Mouse (Mus musculus) hindbrain, embryonic 13.5 days (tissue): ENCODE measurements around the gene Gm45799. TPM values are rescaled to one million over a fixed set of nuclear protein-coding genes. Genes with fewer than 3 reads are reported as not detected.
A peak's percentile ranks its signal among the peaks of the same experiment; 100 is the strongest.

Experiments
- ATAC-seq: fragments of 200-750 bp; cut with Nextera tagmentation; 2 replicates; pipeline ENCODE4 v1.8.0; 2017; ENCODE audit warnings: moderate TSS enrichment; ENCODE audit not compliant: low FRiP score
- H3K27ac ChIP-seq: fragments of 300-500 bp; sonication (generic); 2 replicates; pipeline ENCODE4 v1.5.1; 2015; ENCODE audit warnings: inconsistent platforms, mild to moderate bottlenecking, moderate library complexity
- H3K27me3 ChIP-seq: fragments of 300-500 bp; sonication (generic); 2 replicates; pipeline ENCODE4 v1.6.1; 2015; ENCODE audit warnings: mild to moderate bottlenecking, inconsistent platforms
- H3K36me3 ChIP-seq: fragments of 300-500 bp; sonication (generic); 2 replicates; pipeline ENCODE4 v1.6.1; 2015; ENCODE audit warnings: mild to moderate bottlenecking, inconsistent platforms
- H3K4me1 ChIP-seq: fragments of 300-500 bp; sonication (generic); replicated peaks from 2 replicates; pipeline ENCODE4 v1.6.1; 2015; ENCODE audit warnings: inconsistent platforms
- H3K4me2 ChIP-seq: fragments of 300-500 bp; sonication (generic); 2 replicates; pipeline ENCODE4 v1.6.1; 2015; ENCODE audit warnings: inconsistent platforms, mild to moderate bottlenecking, moderate library complexity
- H3K4me3 ChIP-seq: fragments of 300-500 bp; sonication (generic); 2 replicates; pipeline ENCODE4 v1.5.1; 2015; ENCODE audit warnings: mild to moderate bottlenecking, inconsistent platforms
- H3K9ac ChIP-seq: fragments of 300-500 bp; sonication (generic); 2 replicates; pipeline ENCODE4 v1.6.1; 2015; ENCODE audit warnings: mild to moderate bottlenecking, inconsistent platforms
- H3K9me3 ChIP-seq: fragments of 300-500 bp; sonication (generic); 2 replicates; pipeline ENCODE4 v1.6.1; 2016; ENCODE audit warnings: inconsistent platforms
- WGBS: fragments of 180-500 bp; shearing (Covaris S2); methylation state at CpG from one replicate; pipeline ENCODE4 v1.1.7; 2015; 5-methylcytosine and 5-hydroxymethylcytosine counted together
- polyA plus RNA-seq: library from polyadenylated mRNA; unstranded; fragments of >200 nt; fragmentation: Nextera tagmentation; extraction: Ambion mirVana; gene quantifications from 2 replicates; pipeline ENCODE4 v1.2.1, GENCODE M21; 2015

Gene Gm45799
- polyA plus RNA-seq, 1 experiment from 2014 or later = 16.1 TPM

DNA sequence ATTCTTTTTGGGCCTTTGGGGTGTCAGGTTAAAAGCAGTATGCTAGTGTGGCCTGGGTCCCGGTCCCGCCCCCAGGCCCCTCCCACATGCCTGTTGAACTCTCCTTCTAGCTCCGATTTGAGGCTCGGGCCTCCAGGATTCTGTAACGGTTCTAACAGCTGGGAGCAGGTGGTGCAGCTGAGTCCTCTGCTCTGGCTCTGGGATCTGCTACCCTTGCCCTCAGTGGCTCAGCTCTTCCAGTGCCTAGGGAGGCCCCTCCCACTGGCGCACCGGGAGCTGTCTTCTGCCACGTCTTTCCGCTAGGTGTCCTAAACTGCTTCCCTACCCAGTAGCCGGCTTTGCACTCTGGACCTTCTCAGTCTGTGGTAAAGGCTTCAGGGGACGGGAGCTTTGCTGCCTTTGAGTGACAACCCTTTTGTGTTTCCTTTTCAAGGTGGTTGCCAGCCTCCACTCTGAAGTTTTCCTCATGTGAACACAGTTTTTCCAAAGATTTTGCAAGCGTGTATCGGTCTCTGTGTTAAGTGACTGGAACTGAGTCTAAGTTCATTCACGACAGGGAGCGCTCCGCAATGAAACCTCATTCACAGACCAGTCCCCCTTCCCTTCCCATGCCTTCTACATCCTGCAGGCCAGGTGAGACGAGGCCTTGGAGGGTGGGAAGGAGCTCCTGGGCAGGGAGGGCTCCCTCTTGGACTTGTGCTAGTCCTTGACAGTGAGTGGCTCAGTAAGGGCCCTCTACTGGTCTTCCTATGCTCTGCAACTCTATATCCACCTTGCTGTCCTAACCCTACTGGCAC, 10.5 kb downstream of the Gm45799 start, which contains the start of gene Dnhd1:
Dnhd1 (plus strand) TSS at position 189 of the 797 bp plus-strand sequence.
- ATAC-seq = peak; percentile 94
- Histone ChIP-seq H3K36me3 (0 out of 2 replicates have a peak, but pooled peaks cover 5% of the 10 kb centered on the region), H3K27me3 (no peaks in the 10 kb centered on the region), H3K4me2 (peak within 1 kb of the TSS; percentile 69), H3K4me1 (peaks cover 9% of the 10 kb centered on the region), H3K27ac (no peak within 1 kb of the TSS), H3K4me3 (peak within 1 kb of the TSS; percentile 36), H3K9me3 (no peaks in the 10 kb centered on the region), H3K9ac (peak within 1 kb of the TSS; percentile 63)
- 1% methylated on average over 17 of the region's 17 CpGs for WGBS

DNA sequence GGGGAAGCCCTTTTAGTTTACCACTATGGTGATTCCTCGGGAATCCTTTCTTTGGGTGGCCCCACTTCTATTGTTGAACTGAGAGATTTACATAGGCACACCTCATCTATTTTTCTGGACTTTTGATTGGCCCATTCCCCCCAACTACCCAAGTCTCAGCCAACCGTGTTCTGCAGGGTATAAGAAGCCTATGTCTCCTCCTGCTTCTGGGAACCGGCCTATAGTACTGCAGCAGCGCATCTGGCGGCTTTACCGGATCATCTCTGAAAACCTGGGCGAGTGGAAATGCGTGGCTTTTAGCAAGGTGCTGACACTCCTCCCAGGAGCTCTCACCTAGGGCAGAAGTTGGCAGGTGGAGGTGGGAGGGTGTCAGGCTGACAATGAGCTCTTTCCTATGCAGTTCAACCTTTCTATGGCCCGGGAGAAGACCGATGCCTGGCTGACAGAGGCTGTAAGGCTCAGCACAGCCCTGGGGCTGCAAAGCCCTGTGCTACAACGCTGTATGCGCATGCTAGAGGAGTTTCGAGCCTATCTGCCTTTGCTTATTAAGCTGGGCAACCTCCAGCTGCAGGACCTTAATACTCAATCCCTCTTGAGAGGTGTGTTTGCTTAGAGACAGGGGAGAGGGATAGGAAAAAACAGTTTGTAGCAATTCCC, 45.3 kb downstream of the Gm45799 start:
- H3K9ac ChIP-seq = peak overlapping the region; percentile 43; the same call in 1 of the 2 replicates

DNA sequence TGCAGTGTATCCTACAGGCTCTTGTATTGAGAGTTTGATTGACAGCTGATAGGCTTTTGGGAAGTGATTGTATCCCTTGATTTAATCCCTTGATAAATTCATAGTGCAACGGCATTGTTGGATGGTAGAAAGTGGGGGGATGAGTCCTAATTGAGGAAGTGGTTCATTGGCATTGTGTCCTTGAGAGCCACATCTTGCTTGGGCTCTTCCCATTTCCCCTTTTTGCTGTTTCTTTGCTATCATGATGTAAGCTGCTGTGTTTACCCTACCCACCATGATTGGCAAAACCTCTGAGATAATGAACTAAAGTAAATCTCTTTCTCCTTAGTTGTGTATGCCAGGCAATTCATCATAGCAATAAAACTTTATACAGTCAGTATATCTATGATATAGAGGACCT, 50.5 kb downstream of the Gm45799 start:
- Histone ChIP-seq H3K27me3 (0 out of 2 replicates have a peak, but pooled peaks cover 4% of the 10 kb centered on the region), H3K36me3 (no peaks in the 10 kb centered on the region), H3K4me2 (no peak overlapping the region), H3K27ac (no peak overlapping the region), H3K4me1 (no peaks in the 10 kb centered on the region), H3K9ac (no peak overlapping the region), H3K9me3 (no peaks in the 10 kb centered on the region), H3K4me3 (no peak overlapping the region)
- no peak for ATAC-seq
- WGBS = 83% methylated on average over 1 of the region's 1 CpGs

More for the DNA sequence above, 45.3 kb downstream of the Gm45799 start:
- ATAC-seq = no peak
- 16% methylated on average over 13 of the region's 13 CpGs for WGBS
- Histone ChIP-seq H3K4me1 (no peaks in the 10 kb centered on the region; the same call in 1 of the 2 replicates), H3K4me3 (no peak overlapping the region), H3K27ac (no peak overlapping the region), H3K4me2 (peak overlapping the region; percentile 29; the same call in 1 of the 2 replicates), H3K27me3 (0 out of 2 replicates have a peak, but pooled peaks cover 4% of the 10 kb centered on the region), H3K36me3 (no peaks in the 10 kb centered on the region), H3K9me3 (no peaks in the 10 kb centered on the region)

DNA sequence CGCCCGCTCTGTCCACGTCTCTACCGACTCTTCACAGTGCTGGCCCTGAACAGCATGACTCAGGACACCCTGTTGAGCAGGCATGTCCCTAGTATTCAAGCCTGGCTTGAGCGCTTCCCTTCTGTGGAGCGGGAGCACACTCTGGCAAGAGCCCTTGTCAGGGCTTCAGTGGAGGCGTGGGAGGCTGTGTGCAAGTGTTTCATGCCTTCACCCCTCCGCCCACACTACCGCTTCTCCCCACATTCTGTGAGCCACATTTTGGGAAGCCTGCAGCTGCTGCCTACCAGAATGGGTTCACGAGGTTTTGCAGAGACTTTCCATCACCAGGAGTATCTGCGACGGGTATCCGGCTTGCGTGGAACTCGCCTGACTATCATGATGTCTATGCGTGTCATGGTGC, 62.8 kb downstream of the Gm45799 start:
- H3K36me3 ChIP-seq = no peaks in the 10 kb centered on the region
- ATAC-seq = no peak
- no peaks in the 10 kb centered on the region for H3K27me3 ChIP-seq
- 82% methylated on average over 16 of the region's 16 CpGs for WGBS
- H3K27ac ChIP-seq = no peak overlapping the region
- H3K4me1 ChIP-seq = no peaks in the 10 kb centered on the region
- no peaks in the 10 kb centered on the region for H3K9me3 ChIP-seq
- H3K9ac ChIP-seq = no peak overlapping the region
- no peak overlapping the region for H3K4me2 ChIP-seq
- H3K4me3 ChIP-seq = no peak overlapping the region

DNA sequence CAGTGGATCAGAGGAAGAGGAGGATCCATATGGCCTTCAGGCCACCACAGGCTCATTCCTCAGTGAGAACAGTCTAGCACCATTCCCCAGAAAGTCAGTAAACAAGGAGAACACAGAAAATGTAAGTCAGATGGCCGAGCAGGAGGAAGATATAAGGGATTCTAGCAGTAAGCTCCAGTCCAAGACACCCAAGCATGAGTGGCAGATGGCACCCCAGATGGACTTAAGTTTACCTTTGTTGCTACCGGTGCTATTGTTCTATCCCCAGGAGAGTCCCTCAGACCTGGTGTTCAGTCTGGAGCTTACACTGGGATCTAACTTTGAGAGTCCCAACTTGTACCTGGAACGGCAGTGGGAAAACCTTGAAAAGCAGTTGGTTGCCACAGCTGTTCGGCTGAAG, 63.5 kb downstream of the Gm45799 start:
- Histone ChIP-seq H3K4me2 (no peak overlapping the region), H3K9me3 (no peaks in the 10 kb centered on the region), H3K36me3 (no peaks in the 10 kb centered on the region), H3K27me3 (no peaks in the 10 kb centered on the region), H3K4me3 (no peak overlapping the region), H3K4me1 (no peaks in the 10 kb centered on the region), H3K27ac (no peak overlapping the region), H3K9ac (no peak overlapping the region)
- ATAC-seq = no peak
- 94% methylated on average over 4 of the region's 4 CpGs for WGBS

DNA sequence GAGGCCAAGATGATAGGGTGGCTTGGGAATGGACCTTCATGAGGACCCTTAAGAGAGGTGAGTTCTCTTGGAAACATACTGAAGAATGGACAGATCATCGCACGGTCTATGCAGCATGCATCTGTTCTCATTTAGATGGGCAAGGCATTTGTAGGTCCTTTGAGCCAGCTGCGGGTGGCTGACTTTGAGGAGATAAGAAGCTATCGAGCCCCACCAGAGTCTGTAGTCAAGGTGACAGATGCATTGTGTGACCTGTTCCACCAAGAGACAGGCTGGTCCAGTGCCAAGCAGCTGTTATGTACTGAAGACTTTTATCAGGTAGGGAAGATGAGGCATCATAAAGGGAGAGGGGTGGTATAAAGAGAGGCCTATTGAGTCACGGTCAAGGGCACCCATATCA, 68.4 kb downstream of the Gm45799 start:
- ATAC-seq = no peak
- WGBS = 94% methylated on average over 5 of the region's 5 CpGs

DNA sequence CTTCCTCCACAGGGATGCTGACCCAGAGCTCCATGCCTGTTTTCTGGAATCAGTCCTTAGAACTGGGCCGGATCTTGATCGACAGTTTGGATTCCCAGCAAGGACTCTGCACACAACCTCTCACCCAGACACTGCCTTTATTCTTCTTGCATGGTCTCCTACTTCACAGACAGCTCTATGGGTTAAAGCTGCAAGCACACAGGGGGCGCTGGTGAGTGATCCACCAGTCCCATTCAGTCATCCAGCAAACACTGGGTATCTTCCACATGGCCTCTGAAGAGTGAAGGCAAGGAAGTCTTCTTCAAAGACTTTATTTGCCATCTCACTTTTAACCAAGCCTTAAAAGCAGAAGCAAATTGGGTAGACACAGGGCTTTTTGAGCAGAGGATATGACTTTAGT, 75.0 kb downstream of the Gm45799 start:
- Histone ChIP-seq H3K36me3 (peaks cover 1% of the 10 kb centered on the region; the same call in 1 of the 2 replicates), H3K9me3 (no peaks in the 10 kb centered on the region), H3K4me3 (no peak overlapping the region), H3K4me1 (no peaks in the 10 kb centered on the region), H3K4me2 (no peak overlapping the region), H3K27ac (no peak overlapping the region), H3K27me3 (no peaks in the 10 kb centered on the region), H3K9ac (no peak overlapping the region)
- ATAC-seq = no peak
- WGBS = 53% methylated on average over 3 of the region's 3 CpGs

More for the DNA sequence above, 68.4 kb downstream of the Gm45799 start:
- Histone ChIP-seq H3K36me3 (no peaks in the 10 kb centered on the region), H3K4me3 (no peak overlapping the region), H3K27me3 (no peaks in the 10 kb centered on the region), H3K27ac (no peak overlapping the region), H3K4me1 (no peaks in the 10 kb centered on the region), H3K9ac (no peak overlapping the region), H3K4me2 (no peak overlapping the region), H3K9me3 (no peaks in the 10 kb centered on the region)

DNA sequence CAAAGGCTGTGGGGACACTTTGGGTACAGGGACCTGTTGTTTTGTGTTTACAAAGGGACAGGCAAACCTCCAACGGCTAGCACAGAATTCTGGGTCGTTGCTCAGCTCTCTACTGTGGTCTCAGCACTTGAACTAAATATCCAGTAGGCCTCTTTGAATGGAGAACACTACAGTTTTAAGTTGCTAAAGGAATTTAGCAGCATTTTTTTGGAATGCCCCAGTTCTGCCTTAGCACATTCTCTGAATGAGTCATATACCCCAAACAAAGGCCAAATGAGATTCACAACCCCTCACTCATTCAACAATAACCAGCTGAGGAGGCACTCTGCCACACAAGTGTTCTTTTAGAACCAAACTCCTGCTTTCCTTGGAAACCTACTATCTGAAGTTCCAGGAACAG, 81.6 kb downstream of the Gm45799 start:
- ATAC-seq = no peak
- H3K4me1 ChIP-seq = peaks cover 3% of the 10 kb centered on the region; the same call in 1 of the 2 replicates
- H3K4me3 ChIP-seq = no peak overlapping the region
- H3K27me3 ChIP-seq = no peaks in the 10 kb centered on the region
- H3K9me3 ChIP-seq = no peaks in the 10 kb centered on the region
- H3K27ac ChIP-seq = no peak overlapping the region
- H3K4me2 ChIP-seq = no peak overlapping the region
- WGBS = 78% methylated on average over 2 of the region's 2 CpGs
- H3K9ac ChIP-seq = no peak overlapping the region
- H3K36me3 ChIP-seq = peaks cover 6% of the 10 kb centered on the region; the same call in 1 of the 2 replicates

DNA sequence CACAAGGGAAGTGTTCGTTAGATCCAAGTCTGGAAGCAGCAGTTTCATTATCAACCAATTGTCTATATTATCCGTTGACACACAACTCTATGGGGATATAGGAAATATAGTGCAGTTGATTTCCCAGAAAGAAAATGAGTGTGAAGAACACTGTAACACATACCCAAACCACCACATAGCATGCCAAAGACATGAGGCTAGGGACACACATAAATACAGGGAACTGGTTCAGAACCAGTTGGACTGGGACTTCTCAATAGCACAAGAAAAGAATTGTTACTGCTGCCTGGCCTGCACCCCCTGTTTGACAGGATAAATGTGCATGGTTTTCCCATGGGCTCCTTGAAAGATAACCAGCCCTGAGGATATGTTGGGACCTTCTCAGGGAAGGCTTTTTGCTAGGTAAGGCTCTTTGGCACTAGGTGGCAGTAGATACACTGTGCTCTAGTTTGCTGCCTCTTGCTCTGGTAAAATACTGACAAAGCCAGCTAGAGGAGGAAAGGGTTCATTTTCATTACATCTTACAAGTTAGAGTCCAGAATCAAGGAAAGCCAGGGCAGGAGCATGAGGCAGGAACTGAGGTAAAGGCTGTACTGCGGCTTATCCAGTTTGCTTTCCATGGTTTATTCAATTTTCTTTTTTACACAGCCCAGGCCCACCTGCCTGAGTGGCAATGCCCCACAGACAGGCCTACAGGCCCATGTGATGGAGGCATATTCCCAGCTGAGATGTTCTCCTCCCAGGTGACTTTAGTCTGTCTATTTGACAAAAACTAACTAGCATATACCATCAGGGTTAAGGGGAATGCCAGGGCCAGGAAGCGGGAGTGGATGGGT, 86.0 kb downstream of the Gm45799 start:
- Histone ChIP-seq H3K4me2 (no peak overlapping the region), H3K27ac (0 out of 2 replicates have a peak overlapping the region, but pooled peaks have one; percentile 40), H3K27me3 (no peaks in the 10 kb centered on the region), H3K4me3 (no peak overlapping the region), H3K9ac (0 out of 2 replicates have a peak overlapping the region, but pooled peaks have one; percentile 36), H3K9me3 (no peaks in the 10 kb centered on the region), H3K4me1 (peaks cover 3% of the 10 kb centered on the region; the same call in 1 of the 2 replicates), H3K36me3 (peaks cover 21% of the 10 kb centered on the region)
- peak; percentile 86 for ATAC-seq
- WGBS = 86% methylated on average over 4 of the region's 4 CpGs

DNA sequence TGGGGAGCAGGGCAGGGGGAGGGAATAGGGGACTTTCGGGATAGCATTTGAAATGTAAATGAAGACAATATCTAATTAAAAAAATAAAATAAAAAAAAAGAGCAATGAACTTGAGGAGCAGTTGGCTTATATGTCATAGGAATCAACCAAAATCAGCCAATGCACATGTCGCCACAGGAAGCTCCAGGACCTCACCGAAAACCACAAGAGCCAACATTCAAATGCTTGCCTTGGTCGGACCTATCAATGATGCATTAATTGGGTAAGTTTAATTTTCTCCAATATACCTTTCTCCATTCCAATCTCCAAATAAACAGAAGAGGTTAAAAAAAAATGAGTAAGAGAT, 86.6 kb downstream of the Gm45799 start:
- Histone ChIP-seq H3K9ac (0 out of 2 replicates have a peak overlapping the region, but pooled peaks have one; percentile 36), H3K36me3 (peaks cover 27% of the 10 kb centered on the region), H3K4me3 (no peak overlapping the region), H3K27ac (0 out of 2 replicates have a peak overlapping the region, but pooled peaks have one; percentile 40), H3K4me1 (peaks cover 3% of the 10 kb centered on the region; the same call in 1 of the 2 replicates), H3K9me3 (no peaks in the 10 kb centered on the region), H3K4me2 (no peak overlapping the region), H3K27me3 (no peaks in the 10 kb centered on the region)
- ATAC-seq = peak; percentile 22; the same call in 1 of the 2 replicates
- 94% methylated on average over 4 of the region's 4 CpGs for WGBS

DNA sequence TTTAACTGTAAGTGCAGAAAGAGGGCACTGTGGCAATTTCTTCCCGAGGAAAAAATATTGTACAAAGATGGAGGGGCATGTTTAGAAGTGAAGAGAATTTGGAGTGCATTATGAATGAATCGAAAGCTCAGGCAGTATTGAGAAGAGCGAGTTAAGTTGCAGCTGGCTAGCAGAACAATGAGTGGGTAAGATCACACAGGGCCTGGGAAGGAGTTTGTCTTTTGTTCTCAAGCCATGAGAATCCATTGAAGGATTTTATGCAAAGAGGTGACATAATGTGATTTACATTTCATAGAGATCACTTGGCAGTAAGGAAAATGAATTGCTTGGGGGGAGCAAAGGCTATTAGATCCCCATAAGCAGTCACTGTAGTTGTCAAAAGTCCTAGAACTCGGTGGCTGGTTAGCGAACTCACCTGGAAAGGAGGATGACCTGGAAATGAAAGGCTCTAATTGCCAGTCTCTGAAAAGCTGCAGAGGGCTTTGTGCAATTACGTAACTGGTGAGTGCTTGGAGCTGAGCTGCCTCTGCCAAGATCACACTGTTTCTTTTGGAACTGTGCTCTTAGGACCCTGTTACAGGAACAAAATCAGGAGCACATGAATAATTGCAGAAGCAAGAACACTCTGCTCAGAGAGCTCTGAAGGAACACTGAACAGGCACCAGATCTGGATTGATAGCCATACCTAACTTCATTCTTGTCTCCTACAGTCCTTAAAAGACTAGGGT, 88.5 kb downstream of the Gm45799 start:
- no peaks in the 10 kb centered on the region for H3K9me3 ChIP-seq
- peaks cover 46% of the 10 kb centered on the region for H3K36me3 ChIP-seq
- no peak for ATAC-seq
- peak overlapping the region; percentile 46 for H3K9ac ChIP-seq
- no peak overlapping the region for H3K27ac ChIP-seq
- no peak overlapping the region for H3K4me3 ChIP-seq
- H3K4me1 ChIP-seq = peaks cover 3% of the 10 kb centered on the region; the same call in 1 of the 2 replicates
- H3K4me2 ChIP-seq = no peak overlapping the region
- 48% methylated on average over 6 of the region's 6 CpGs for WGBS
- H3K27me3 ChIP-seq = no peaks in the 10 kb centered on the region
